Mouse (Mus musculus) erythroblast, embryonic 14.5 days (primary cell): ENCODE data around the gene Defb35.

ENCODE experiments used
- GATA1 ChIP-seq: IDR thresholded peaks from 2 replicates; pipeline ENCODE4 v1.6.1; 2012; ENCODE audit warnings: low read length, inconsistent platforms, mixed read lengths
- TAL1 ChIP-seq: IDR thresholded peaks from 3 replicates; pipeline ENCODE4 v1.6.1; 2012; ENCODE audit warnings: low read length, inconsistent platforms, mixed read lengths

DNA sequence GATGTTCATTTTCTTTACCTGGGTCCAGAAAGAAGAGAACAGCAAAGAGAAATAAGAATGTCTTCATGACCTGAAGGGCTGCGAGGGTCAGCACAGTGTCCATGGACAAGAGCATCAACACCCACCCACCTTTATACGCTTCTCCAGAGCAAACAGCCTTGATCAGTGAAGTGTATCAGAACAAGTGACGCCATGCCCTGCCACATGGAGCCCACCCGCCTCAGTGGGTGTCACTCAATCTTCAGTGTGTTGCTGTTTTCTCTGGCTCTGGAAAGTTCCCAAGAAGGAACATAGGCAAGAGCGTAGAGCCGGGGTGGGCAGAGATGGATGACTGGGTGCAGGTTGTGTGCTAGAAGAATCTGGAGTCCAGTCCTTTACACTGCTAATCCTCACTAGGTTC, 5.5 kb upstream of the Defb35 start, which contains the start of gene Defb15:
- TF ChIP-seq TAL1 (no peak), GATA1 (no peak)
